Mouse (Mus musculus) thymus, postnatal 14 days (tissue): ENCODE results near the gene Cep72.
"Not testable (repeated sequence)": the region's sequence is repeated elsewhere in the genome, so short reads cannot be mapped to it uniquely, and the experiment has no call there.

Source experiments
- DNase-seq: peaks from one replicate; pipeline ENCODE4 v3.0.0; 2021

Cep72 gene

GRCm38 (mm10) chr13:74029013-74029412 is 33.1 kb downstream of the Cep72 start:
- DNase-seq: no peak

GRCm38 (mm10) chr13:74028116-74028515 is 34.0 kb downstream of the Cep72 start:
- no peak for DNase-seq

GRCm38 (mm10) chr13:74026215-74026614 is 35.9 kb downstream of the Cep72 start:
- peak; percentile 37 for DNase-seq

GRCm38 (mm10) chr13:74025151-74026081 is 36.7 kb downstream of the Cep72 start:
- DNase-seq: no peak

GRCm38 (mm10) chr13:74019006-74019405 is 43.1 kb downstream of the Cep72 start:
- not testable (repeated sequence) for DNase-seq

GRCm38 (mm10) chr13:74017426-74017825 is 44.7 kb downstream of the Cep72 start:
- no peak for DNase-seq

- no peak for DNase-seq
These were observed 46.2 kb downstream of the Cep72 start for GRCm38 (mm10) chr13:74015908-74016307.

GRCm38 (mm10) chr13:74010678-74011077 is 51.4 kb downstream of the Cep72 start:
- no peak for DNase-seq

- DNase-seq: peak; percentile 63
These were observed 52.1 kb downstream of the Cep72 start for GRCm38 (mm10) chr13:74009791-74010614.

GRCm38 (mm10) chr13:74008948-74009718 is 53.0 kb downstream of the Cep72 start, which contains the start of gene Tppp:
Gene Tppp (plus strand): TSS chr13:74009407.
- peak; percentile 95 for DNase-seq

GRCm38 (mm10) chr13:74008216-74008615 is 53.9 kb downstream of the Cep72 start:
- not testable (repeated sequence) for DNase-seq

- DNase-seq: not testable (repeated sequence)
These were observed 55.2 kb downstream of the Cep72 start for GRCm38 (mm10) chr13:74006881-74007280.

GRCm38 (mm10) chr13:74001492-74001891 is 60.6 kb downstream of the Cep72 start:
- no peak for DNase-seq

GRCm38 (mm10) chr13:74000961-74001360 is 61.1 kb downstream of the Cep72 start:
- DNase-seq: no peak

GRCm38 (mm10) chr13:74000519-74000918 is 61.6 kb downstream of the Cep72 start:
- no peak for DNase-seq

- no peak for DNase-seq
These were observed 65.6 kb downstream of the Cep72 start for GRCm38 (mm10) chr13:73996456-73996855.

- no peak for DNase-seq
These were observed 70.8 kb downstream of the Cep72 start for GRCm38 (mm10) chr13:73991267-73991666.

GRCm38 (mm10) chr13:73990761-73991160 is 71.3 kb downstream of the Cep72 start:
- DNase-seq: no peak

GRCm38 (mm10) chr13:73990325-73990724 is 71.8 kb downstream of the Cep72 start:
- no peak for DNase-seq
